In the genomic region with DNA sequence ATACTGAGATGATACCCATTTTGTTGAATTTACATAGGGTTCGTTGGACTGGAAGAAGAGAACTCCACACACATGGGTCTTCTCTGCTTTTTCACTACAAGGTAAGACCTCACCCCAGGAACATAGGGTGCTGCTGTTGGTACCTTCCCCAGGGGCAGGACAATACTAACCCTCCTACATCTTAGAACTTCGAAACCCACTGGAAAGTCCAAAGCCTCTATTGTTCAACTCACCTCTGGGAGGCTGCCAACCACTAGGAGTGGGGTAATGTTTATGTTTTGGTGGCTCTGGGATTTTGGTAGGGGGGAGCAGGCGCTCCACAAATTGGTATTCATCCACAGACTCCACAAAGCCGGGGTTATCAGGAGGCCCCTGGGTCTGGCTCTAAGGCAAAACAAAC, we compare ENCODE assay signal across 10 mouse cellular contexts. TPM values are rescaled to one million over a fixed set of nuclear protein-coding genes. Genes with fewer than 3 reads are reported as not detected.
DNase-seq lines count a peak whose midpoint lies in the region; ATAC-seq lines count a peak whose summit lies in the region.
"Had no signal": no experiment of that assay in that cellular context is flagged by ENCODE, and none has a peak within 500 bp of the region (broad histone marks: within the 10 kb centered on the region; RNA-seq: fewer than 3 reads in every experiment).

No protein-coding gene starts in this region.

- peak overlapping the region; percentile 94 for H3K4me3 ChIP-seq in heart, embryonic 15.5 days
- peak overlapping the region; percentile 84 for H3K4me3 ChIP-seq in brown adipose tissue, adult 24 weeks (ENCODE audit: insufficient read depth, low read depth, low read length)
- peak overlapping the region; percentile 72 for H3K4me3 ChIP-seq in hindbrain, embryonic 10.5 days
- peak overlapping the region; percentile 84 for H3K4me3 ChIP-seq in midbrain, embryonic 11.5 days (ENCODE audit: low read depth, low read length)

- ATAC-seq in heart, embryonic 15.5 days (replicated peaks; ENCODE audit: insufficient number of reproducible peaks, insufficient read depth, low FRiP score, low read depth), result no peak
- no peak for ATAC-seq in midbrain, embryonic 11.5 days (ENCODE audit: low FRiP score)

- H3K36me3 ChIP-seq in heart, embryonic 15.5 days, result peaks cover 53% of the 10 kb centered on the region
- H3K36me3 ChIP-seq in hindbrain, embryonic 10.5 days, result peaks cover 65% of the 10 kb centered on the region
- H3K36me3 ChIP-seq in midbrain, embryonic 11.5 days (ENCODE audit: control insufficient read depth, insufficient read depth, low read length), result peaks cover 22% of the 10 kb centered on the region

- intact Hi-C loops in left cerebral cortex, postnatal 14 days (cut with DNase I), result loop anchor here (1.0 kb wide), 1 partner anchor 9 kb away; no protein-coding TSS in a partner anchor

- H3K4me2 ChIP-seq in heart, embryonic 15.5 days, result peak overlapping the region; percentile 79
- H3K4me2 ChIP-seq in midbrain, embryonic 11.5 days, result peak overlapping the region; percentile 69

- H3K9ac ChIP-seq in heart, embryonic 15.5 days, result peak overlapping the region; percentile 85
- peak overlapping the region; percentile 94 for H3K9ac ChIP-seq in midbrain, embryonic 11.5 days (ENCODE audit: low read length)

- H3K9me3 ChIP-seq in heart, embryonic 15.5 days (replicated peaks), result no peaks in the 10 kb centered on the region
- H3K9me3 ChIP-seq in hindbrain, embryonic 10.5 days, result no peaks in the 10 kb centered on the region
- no peaks in the 10 kb centered on the region for H3K9me3 ChIP-seq in midbrain, embryonic 11.5 days (ENCODE audit: control insufficient read depth, low read length)

- H3K4me1 ChIP-seq in heart, embryonic 15.5 days (replicated peaks), result peaks cover 24% of the 10 kb centered on the region
- no peaks in the 10 kb centered on the region; the same call in none of the 2 replicates for H3K4me1 ChIP-seq in brown adipose tissue, adult 24 weeks (ENCODE audit: control insufficient read depth, insufficient read depth, insufficient read length, low read length)
- H3K4me1 ChIP-seq in hindbrain, embryonic 10.5 days (replicated peaks), result peaks cover 26% of the 10 kb centered on the region
- H3K4me1 ChIP-seq in midbrain, embryonic 11.5 days (ENCODE audit: control insufficient read depth, insufficient read depth, low read length), result peaks cover 18% of the 10 kb centered on the region

- H3K27me3 ChIP-seq in heart, embryonic 15.5 days, result no peaks in the 10 kb centered on the region
- H3K27me3 ChIP-seq in hindbrain, embryonic 10.5 days (ENCODE audit: insufficient read depth, poor library complexity, severe bottlenecking), result no peaks in the 10 kb centered on the region
- H3K27me3 ChIP-seq in midbrain, embryonic 11.5 days (ENCODE audit: control insufficient read depth, insufficient read depth, low read length), result no peaks in the 10 kb centered on the region

- H3K27ac ChIP-seq in heart, embryonic 15.5 days, result no peak overlapping the region
- no peak overlapping the region for H3K27ac ChIP-seq in brown adipose tissue, adult 24 weeks (replicated peaks; ENCODE audit: low read depth, low read length)
- H3K27ac ChIP-seq in hindbrain, embryonic 10.5 days, result no peak overlapping the region
- no peak overlapping the region for H3K27ac ChIP-seq in midbrain, embryonic 11.5 days (ENCODE audit: low read depth, low read length)

- DNase-seq in heart, adult 9 months (ENCODE audit: low spot score in 2 of 2), result no peak
- no peak for DNase-seq in hindbrain, embryonic 10.5 days (ENCODE audit: low spot score)
- DNase-seq in midbrain, embryonic 11.5 days (ENCODE audit: low spot score, missing footprints), result no peak
- no peak for DNase-seq in spleen, adult 18-20 months
- no peak for DNase-seq in left cerebral cortex, postnatal 14 days (ENCODE audit: low spot score in 2 of 2)
- no peak for DNase-seq in adrenal gland, adult 2 months
- DNase-seq: gastrocnemius, postnatal 36 days; right cerebral cortex, adult 18-20 months had no signal

- 43% methylated on average over 4 of the region's 4 CpGs for WGBS in heart, embryonic 15.5 days
- 71% methylated on average over 4 of the region's 4 CpGs for WGBS in hindbrain, embryonic 10.5 days
- WGBS in midbrain, embryonic 11.5 days, result 61% methylated on average over 4 of the region's 4 CpGs

RNA-seq across cellular contexts. Expression of a gene that starts 0.9 kb away (rescaled TPM):
- 54.5 and 55.3 TPM in 2 replicates for polyA plus RNA-seq in heart, embryonic 15.5 days (2015; fragmentation: Nextera tagmentation; extraction: Ambion mirVana)
- polyA plus RNA-seq in brown adipose tissue, adult 24 weeks (2012; ENCODE audit: insufficient read depth, insufficient read length, missing spikeins), result 53.6 and 56.4 TPM in 2 replicates
- 77.8 and 81.7 TPM in 2 replicates for polyA plus RNA-seq in hindbrain, embryonic 10.5 days (2016; fragmentation: Nextera tagmentation; extraction: Ambion mirVana)
- polyA plus RNA-seq in midbrain, embryonic 11.5 days (2014; fragmentation: Nextera tagmentation; extraction: Ambion mirVana), result 88.0 and 92.5 TPM in 2 replicates
- 10 to 100 TPM; 49.8 to 54.3 TPM for total RNA-seq in left cerebral cortex, postnatal 14 days (2021)
- total RNA-seq in adrenal gland, adult 2 months (2021), result 10 to 100 TPM; 64.8 to 67.5 TPM
- 15.8 and 17.0 TPM in 2 replicates for polyA plus RNA-seq in adrenal gland, adult 2 months (2012; rRNA removed)

RNA-seq across cellular contexts. Expression of a gene that starts 0.9 kb away (rescaled TPM):
- 434 and 453 TPM in 2 replicates for polyA plus RNA-seq in heart, embryonic 15.5 days (2015; fragmentation: Nextera tagmentation; extraction: Ambion mirVana)
- polyA plus RNA-seq in brown adipose tissue, adult 24 weeks (2012; ENCODE audit: insufficient read depth, insufficient read length, missing spikeins), result 701 and 753 TPM in 2 replicates
- polyA plus RNA-seq in hindbrain, embryonic 10.5 days (2016; fragmentation: Nextera tagmentation; extraction: Ambion mirVana), result 764 and 815 TPM in 2 replicates
- polyA plus RNA-seq in midbrain, embryonic 11.5 days (2014; fragmentation: Nextera tagmentation; extraction: Ambion mirVana), result 717 and 781 TPM in 2 replicates
- 100 to 1,000 TPM; 597 to 658 TPM for total RNA-seq in left cerebral cortex, postnatal 14 days (2021)
- 1,000 to 10,000 TPM; 1,141 to 1,229 TPM for total RNA-seq in adrenal gland, adult 2 months (2021)
- 984 and 1,350 TPM in 2 replicates for polyA plus RNA-seq in adrenal gland, adult 2 months (2012; rRNA removed)

RNA-seq across cellular contexts. Expression of a gene that starts 4.3 kb away (rescaled TPM):
- polyA plus RNA-seq in heart, embryonic 15.5 days (2015; fragmentation: Nextera tagmentation; extraction: Ambion mirVana), result 19.3 and 25.6 TPM in 2 replicates
- 9.8 and 11.3 TPM in 2 replicates for polyA plus RNA-seq in brown adipose tissue, adult 24 weeks (2012; ENCODE audit: insufficient read depth, insufficient read length, missing spikeins)
- 38.3 and 41.9 TPM in 2 replicates for polyA plus RNA-seq in hindbrain, embryonic 10.5 days (2016; fragmentation: Nextera tagmentation; extraction: Ambion mirVana)
- polyA plus RNA-seq in midbrain, embryonic 11.5 days (2014; fragmentation: Nextera tagmentation; extraction: Ambion mirVana), result 39.5 and 40.0 TPM in 2 replicates
- total RNA-seq in left cerebral cortex, postnatal 14 days (2021), result 10 to 100 TPM; 39.4 to 41.7 TPM
- 10 to 100 TPM; 24.7 to 37.5 TPM for total RNA-seq in adrenal gland, adult 2 months (2021)
- 134 and 152 TPM in 2 replicates for polyA plus RNA-seq in adrenal gland, adult 2 months (2012; rRNA removed)

RNA-seq across cellular contexts. Expression of a gene that starts 10.3 kb away (rescaled TPM):
- 14.5 and 19.2 TPM in 2 replicates for polyA plus RNA-seq in heart, embryonic 15.5 days (2015; fragmentation: Nextera tagmentation; extraction: Ambion mirVana)
- polyA plus RNA-seq in brown adipose tissue, adult 24 weeks (2012; ENCODE audit: insufficient read depth, insufficient read length, missing spikeins), result 14.8 and 17.4 TPM in 2 replicates
- 37.0 and 39.2 TPM in 2 replicates for polyA plus RNA-seq in hindbrain, embryonic 10.5 days (2016; fragmentation: Nextera tagmentation; extraction: Ambion mirVana)
- 18.6 and 23.1 TPM in 2 replicates for polyA plus RNA-seq in midbrain, embryonic 11.5 days (2014; fragmentation: Nextera tagmentation; extraction: Ambion mirVana)
- 10 to 100 TPM; 41.2 to 44.4 TPM for total RNA-seq in left cerebral cortex, postnatal 14 days (2021)
- total RNA-seq in adrenal gland, adult 2 months (2021), result 10 to 100 TPM; 54.1 to 71.3 TPM
- polyA plus RNA-seq in adrenal gland, adult 2 months (2012; rRNA removed), result 87.3 and 114 TPM in 2 replicates

RNA-seq across cellular contexts. Expression of a gene that starts 11.5 kb away (rescaled TPM):
- 5.4 and 11.3 TPM in 2 replicates for polyA plus RNA-seq in heart, embryonic 15.5 days (2015; fragmentation: Nextera tagmentation; extraction: Ambion mirVana)
- polyA plus RNA-seq in brown adipose tissue, adult 24 weeks (2012; ENCODE audit: insufficient read depth, insufficient read length, missing spikeins), result 7.3 and 15.5 TPM in 2 replicates
- 37.2 and 41.3 TPM in 2 replicates for polyA plus RNA-seq in hindbrain, embryonic 10.5 days (2016; fragmentation: Nextera tagmentation; extraction: Ambion mirVana)
- 35.7 and 39.6 TPM in 2 replicates for polyA plus RNA-seq in midbrain, embryonic 11.5 days (2014; fragmentation: Nextera tagmentation; extraction: Ambion mirVana)
- total RNA-seq in left cerebral cortex, postnatal 14 days (2021), result 10 to 100 TPM; 41.3 to 46.1 TPM
- total RNA-seq in adrenal gland, adult 2 months (2021), result 10 to 100 TPM; 22.0 to 48.3 TPM
- 91.9 and 126 TPM in 2 replicates for polyA plus RNA-seq in adrenal gland, adult 2 months (2012; rRNA removed)
